Mouse (Mus musculus): ENCODE measurements around the gene Prrg2.

- TF ChIP-seq CTCF (IDR thresholded peaks at IDR 0.05; ENCODE audit: low read depth, low read length) = no peak
- TF ChIP-seq POLR2A (IDR thresholded peaks at IDR 0.05; ENCODE audit: borderline replicate concordance, low read depth, low read length) = no peak
These were observed 48.9 kb downstream of the Prrg2 start for GRCm38 (mm10) chr7:45013366-45014095.

Measured in bone marrow macrophage, adult 2 months (primary cell).